In the genomic region with DNA sequence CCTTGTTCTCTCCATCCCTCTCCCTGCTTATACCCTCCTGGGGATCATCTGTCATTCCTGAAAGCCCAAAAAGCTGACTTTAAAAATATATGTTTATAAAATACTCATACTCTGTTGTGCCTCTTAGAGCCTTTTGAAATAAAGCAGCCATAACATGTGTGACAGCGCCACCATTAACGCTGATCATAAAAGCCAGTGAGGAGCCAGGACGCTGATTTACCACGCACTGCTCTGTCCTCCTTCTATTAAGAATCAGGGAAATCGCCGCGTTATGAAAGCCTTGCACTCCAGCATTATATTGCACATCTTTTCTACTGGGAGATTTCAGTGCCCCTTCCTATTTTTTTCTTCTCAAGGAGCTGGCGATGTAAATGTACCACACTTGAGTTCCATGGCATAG, we compare ENCODE assay signal across 11 mouse cellular contexts.
"Had no signal": no experiment of that assay in that cellular context is flagged by ENCODE, and none has a peak within 500 bp of the region (broad histone marks: within the 10 kb centered on the region; RNA-seq: fewer than 3 reads in every experiment).

No protein-coding gene starts in this region.

- H3K36me3 ChIP-seq: kidney, embryonic 15.5 days; limb, embryonic 13.5 days; midbrain, embryonic 12.5 days had no signal

- H3K27me3 ChIP-seq: kidney, embryonic 15.5 days; limb, embryonic 13.5 days; midbrain, embryonic 12.5 days had no signal

- H3K4me2 ChIP-seq: kidney, embryonic 15.5 days; limb, embryonic 13.5 days; midbrain, embryonic 12.5 days had no signal

- H3K4me3 ChIP-seq: kidney, embryonic 15.5 days; limb, embryonic 13.5 days; midbrain, embryonic 12.5 days had no signal

- H3K9me3 ChIP-seq: kidney, embryonic 15.5 days; limb, embryonic 13.5 days; midbrain, embryonic 12.5 days had no signal

- H3K27ac ChIP-seq: kidney, embryonic 15.5 days; limb, embryonic 13.5 days; liver, embryonic 14.5 days; midbrain, embryonic 12.5 days had no signal

- DNase-seq: kidney, adult 2 months; kidney, postnatal 14 days; left cerebral cortex, postnatal 4 days; lung, adult 18-20 months; right cerebral cortex, adult 18-20 months; right cerebral cortex, postnatal 25 days; thymus, postnatal 36 days had no signal

- H3K9ac ChIP-seq: kidney, embryonic 15.5 days; limb, embryonic 13.5 days; liver, embryonic 14.5 days; midbrain, embryonic 12.5 days had no signal

- H3K4me1 ChIP-seq: kidney, embryonic 15.5 days; limb, embryonic 13.5 days; midbrain, embryonic 12.5 days had no signal
